Mouse (Mus musculus): ENCODE results near the gene Dnah17.

- TF ChIP-seq EP300 (IDR thresholded peaks at IDR 0.05; ENCODE audit: low read depth) (no peak), CTCF (IDR thresholded peaks at IDR 0.05; ENCODE audit: low read depth) (no peak)
These were observed 27.1 kb downstream of the Dnah17 start for GRCm38 (mm10) chr11:118103383-118103782.

Measured in liver, postnatal 0 days (tissue).